Mouse (Mus musculus) stomach, postnatal 0 days (tissue): ENCODE results near the gene Gm39566. TPM values are rescaled to one million over a fixed set of nuclear protein-coding genes. Genes with fewer than 3 reads are reported as not detected.

Source experiments
- ATAC-seq: fragments of 200-750 bp; cut with Nextera tagmentation; 2 replicates; pipeline ENCODE4 v1.8.0; 2017; ENCODE audit not compliant: low FRiP score, low TSS enrichment
- DNase-seq: peaks from one replicate; pipeline ENCODE4 v3.0.0-alpha.2; 2016; ENCODE audit warnings: low spot score
- H3K27ac ChIP-seq: fragments of 300-500 bp; sonication (generic); replicated peaks from 2 replicates; pipeline ENCODE4 v1.5.1; 2014; ENCODE audit warnings: mild to moderate bottlenecking, control low read depth
- H3K27me3 ChIP-seq: fragments of 300-500 bp; sonication (generic); 2 replicates; pipeline ENCODE4 v1.6.1; 2014; ENCODE audit warnings: low read length; ENCODE audit not compliant: control insufficient read depth, insufficient read depth
- H3K36me3 ChIP-seq: fragments of 300-500 bp; sonication (generic); 2 replicates; pipeline ENCODE4 v1.6.1; 2014; ENCODE audit warnings: low read length, mixed read lengths; ENCODE audit not compliant: control insufficient read depth, insufficient read depth
- H3K4me1 ChIP-seq: fragments of 300-500 bp; sonication (generic); replicated peaks from 2 replicates; pipeline ENCODE4 v1.6.1; 2014; ENCODE audit warnings: antibody characterized with exemption; ENCODE audit not compliant: control insufficient read depth, insufficient read depth
- H3K4me2 ChIP-seq: fragments of 300-500 bp; sonication (generic); replicated peaks from 2 replicates; pipeline ENCODE4 v1.6.1; 2014; ENCODE audit warnings: low read depth, mild to moderate bottlenecking, control low read depth, moderate library complexity
- H3K4me3 ChIP-seq: fragments of 300-500 bp; sonication (generic); 2 replicates; pipeline ENCODE4 v1.5.1; 2014; ENCODE audit warnings: low read depth, low read length, control low read depth
- H3K9ac ChIP-seq: fragments of 300-500 bp; sonication (generic); 2 replicates; pipeline ENCODE4 v1.6.1; 2014; ENCODE audit warnings: mild to moderate bottlenecking, low read length, control low read depth, mixed read lengths
- H3K9me3 ChIP-seq: fragments of 300-500 bp; sonication (generic); 2 replicates; pipeline ENCODE4 v1.6.1; 2016; ENCODE audit warnings: low read length; ENCODE audit not compliant: control insufficient read depth
- CTCF ChIP-seq: IDR thresholded peaks from 2 replicates; pipeline ENCODE4 v1.5.1; 2016; ENCODE audit warnings: antibody characterized with exemption, low read depth, mild to moderate bottlenecking, moderate library complexity
- EP300 ChIP-seq: optimal IDR thresholded peaks from 2 replicates; pipeline ENCODE3; 2016; ENCODE audit warnings: antibody characterized with exemption
- WGBS: fragments of 180-500 bp; shearing (Covaris S2); extraction: QIAGEN DNeasy Blood & Tissue Kit; methylation state at CpG from one replicate; pipeline ENCODE4 v1.1.7; 2014; 5-methylcytosine and 5-hydroxymethylcytosine counted together
- polyA plus RNA-seq: library from polyadenylated mRNA; unstranded; fragments of >200 nt; fragmentation: Nextera tagmentation; extraction: Ambion mirVana; gene quantifications from 2 replicates; pipeline ENCODE4 v1.2.1, GENCODE M21; 2015

The Gm39566 gene
- polyA plus RNA-seq, 1 experiment from 2014 or later, result not detected

DNA sequence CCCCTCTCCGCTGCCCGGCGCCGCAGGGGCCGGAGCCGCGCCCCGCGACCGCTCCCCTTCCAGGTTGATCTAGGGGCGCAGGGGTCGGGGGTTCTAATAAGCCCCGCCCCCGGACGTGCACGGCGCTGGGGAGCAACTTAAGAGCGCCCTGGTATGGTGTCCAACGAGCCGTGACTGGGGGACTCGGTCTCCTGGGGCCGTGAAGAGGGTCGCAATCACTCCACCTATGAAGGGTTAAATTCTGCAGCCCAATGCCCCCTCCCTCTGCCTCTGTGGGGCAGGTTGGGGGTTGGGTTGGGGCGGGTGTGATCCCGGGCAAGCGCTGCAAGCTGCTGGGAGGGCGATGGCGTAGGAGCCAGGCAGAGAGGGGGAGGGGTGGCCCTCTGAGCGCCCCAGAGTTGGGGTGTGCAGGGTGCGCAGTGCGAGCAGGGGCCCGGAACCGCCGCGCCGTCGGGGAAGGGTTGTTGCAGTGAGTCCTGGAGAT, 48.9 kb downstream of the Gm39566 start:
- peak overlapping the region; percentile 78 for H3K4me2 ChIP-seq
- peak overlapping the region; percentile 93 for H3K4me3 ChIP-seq
- H3K4me1 ChIP-seq, result peaks cover 4% of the 10 kb centered on the region
- no peaks in the 10 kb centered on the region for H3K36me3 ChIP-seq
- peak overlapping the region; percentile 95 for H3K9ac ChIP-seq
- 0% methylated on average over 34 of the region's 37 CpGs for WGBS
- peak overlapping the region; percentile 95 for H3K27ac ChIP-seq
- no peaks in the 10 kb centered on the region for H3K9me3 ChIP-seq
- TF ChIP-seq CTCF, result no peak
- no peak for TF ChIP-seq EP300
- peak; percentile 77 for ATAC-seq
- peak; percentile 82 for DNase-seq
- H3K27me3 ChIP-seq, result no peaks in the 10 kb centered on the region

GRCm38 (mm10) chr11:69765221-69766125, 49.6 kb downstream of the Gm39566 start, which contains the start of gene Zbtb4:
Zbtb4 (plus strand) TSS chr11:69765912.
- Histone ChIP-seq H3K4me2 (peak within 1 kb of the TSS; percentile 78), H3K4me3 (peak within 1 kb of the TSS; percentile 93), H3K9me3 (no peaks in the 10 kb centered on the region), H3K9ac (peak within 1 kb of the TSS; percentile 95), H3K27me3 (no peaks in the 10 kb centered on the region), H3K27ac (peak within 1 kb of the TSS; percentile 95), H3K36me3 (no peaks in the 10 kb centered on the region), H3K4me1 (peaks cover 4% of the 10 kb centered on the region)
- ATAC-seq (peak; percentile 67), DNase-seq (peak; percentile 58)
- 16% methylated on average over 40 of the region's 55 CpGs for WGBS
- TF ChIP-seq CTCF (no peak), EP300 (no peak)

GRCm38 (mm10) chr11:69763551-69763950, 51.5 kb downstream of the Gm39566 start:
- H3K4me3 ChIP-seq, result no peak overlapping the region
- no peak overlapping the region for H3K27ac ChIP-seq
- H3K36me3 ChIP-seq, result no peaks in the 10 kb centered on the region
- no peak for ATAC-seq
- TF ChIP-seq EP300, result no peak
- peak; percentile 58 for TF ChIP-seq CTCF
- H3K4me1 ChIP-seq, result peaks cover 4% of the 10 kb centered on the region
- WGBS, result 77% methylated on average over 7 of the region's 7 CpGs
- peak; percentile 47 for DNase-seq
- H3K4me2 ChIP-seq, result no peak overlapping the region
- no peaks in the 10 kb centered on the region for H3K27me3 ChIP-seq
- no peak overlapping the region for H3K9ac ChIP-seq
- no peaks in the 10 kb centered on the region for H3K9me3 ChIP-seq

GRCm38 (mm10) chr11:69761868-69762267, 53.2 kb downstream of the Gm39566 start, which contains the start of gene Slc35g3:
Slc35g3 (minus strand) TSS chr11:69761968.
- H3K9ac ChIP-seq, result 0 out of 2 replicates have a peak within 1 kb of the TSS, but pooled peaks have one; percentile 4
- no peak within 1 kb of the TSS for H3K27ac ChIP-seq
- H3K4me3 ChIP-seq, result no peak within 1 kb of the TSS
- WGBS, result 65% methylated on average over 1 of the region's 1 CpGs
- ATAC-seq (no peak), DNase-seq (no peak)
- H3K27me3 ChIP-seq, result no peaks in the 10 kb centered on the region
- no peaks in the 10 kb centered on the region for H3K36me3 ChIP-seq
- TF ChIP-seq EP300, result no peak
- peaks cover 5% of the 10 kb centered on the region for H3K4me1 ChIP-seq
- no peaks in the 10 kb centered on the region for H3K9me3 ChIP-seq
- no peak within 1 kb of the TSS for H3K4me2 ChIP-seq

Other genes starting within 250 kb of the Gm39566 start
- 8.7 and 9.0 TPM in 2 replicates for gene Wrap53, start 235.0 kb downstream of the Gm39566 start, polyA plus RNA-seq
- 45.0 and 51.4 TPM in 2 replicates for gene Trp53, start 234.9 kb downstream of the Gm39566 start, polyA plus RNA-seq
- 5.3 and 7.2 TPM in 2 replicates for gene Atp1b2, start 209.4 kb downstream of the Gm39566 start, polyA plus RNA-seq
- not detected in 2 replicates for gene Shbg, start 197.4 kb downstream of the Gm39566 start, polyA plus RNA-seq
- 14.4 and 15.5 TPM in 2 replicates for gene Sat2, start 193.3 kb downstream of the Gm39566 start, polyA plus RNA-seq
- 10.8 and 11.6 TPM in 2 replicates for gene Fxr2, start 182.3 kb downstream of the Gm39566 start, polyA plus RNA-seq
- gene Sox15, start 160.0 kb downstream of the Gm39566 start, polyA plus RNA-seq, result 7.7 and 7.9 TPM in 2 replicates
- 69.1 and 72.6 TPM in 2 replicates for gene Mpdu1, start 152.7 kb downstream of the Gm39566 start, polyA plus RNA-seq
- 16.7 and 17.9 TPM in 2 replicates for gene Cd68, start 149.1 kb downstream of the Gm39566 start, polyA plus RNA-seq
- 339 and 351 TPM in 2 replicates for gene Eif4a1, start 142.9 kb downstream of the Gm39566 start, polyA plus RNA-seq
- 30.5 and 32.4 TPM in 2 replicates for gene Senp3, start 133.2 kb downstream of the Gm39566 start, polyA plus RNA-seq
- 0.50 and 0.75 TPM in 2 replicates for gene Tnfsf13, start 129.5 kb downstream of the Gm39566 start, polyA plus RNA-seq
- 6.9 and 9.7 TPM in 2 replicates for gene Tnfsf12, start 119.4 kb downstream of the Gm39566 start, polyA plus RNA-seq
- 4.1 and 4.2 TPM in 2 replicates for gene Tnfsfm13, start 119.2 kb downstream of the Gm39566 start, polyA plus RNA-seq
- 7.9 and 9.0 TPM in 2 replicates for gene Polr2a, start 56.7 kb downstream of the Gm39566 start, polyA plus RNA-seq
- 0.11 TPM in 1 of 2 replicates, not detected in the other for gene Slc35g3, start 53.3 kb downstream of the Gm39566 start, polyA plus RNA-seq
- gene Zbtb4, start 49.4 kb downstream of the Gm39566 start, polyA plus RNA-seq, result 2.6 and 2.7 TPM in 2 replicates
- gene Chrnb1, start 19.4 kb downstream of the Gm39566 start, polyA plus RNA-seq, result 4.3 and 5.0 TPM in 2 replicates
- 0.67 and 0.90 TPM in 2 replicates for gene Fgf11, start 13.4 kb downstream of the Gm39566 start, polyA plus RNA-seq
- gene Tmem102, start 9.7 kb downstream of the Gm39566 start, polyA plus RNA-seq, result 28.4 and 34.4 TPM in 2 replicates
- gene Spem2, start 3.2 kb upstream of the Gm39566 start, polyA plus RNA-seq, result not detected in 2 replicates
- not detected in 2 replicates for gene Spem1, start 6.9 kb upstream of the Gm39566 start, polyA plus RNA-seq
- 2.5 and 2.7 TPM in 2 replicates for gene Nlgn2, start 22.5 kb upstream of the Gm39566 start, polyA plus RNA-seq
- gene Tmem256, start 23.2 kb upstream of the Gm39566 start, polyA plus RNA-seq, result 329 and 366 TPM in 2 replicates
- gene Plscr3, start 31.1 kb upstream of the Gm39566 start, polyA plus RNA-seq, result 54.4 and 58.4 TPM in 2 replicates
- 12.3 TPM in 2 replicates for gene Tnk1, start 43.4 kb upstream of the Gm39566 start, polyA plus RNA-seq
- gene Tmem95, start 62.7 kb upstream of the Gm39566 start, polyA plus RNA-seq, result 0.25 and 0.54 TPM in 2 replicates
- gene Kctd11, start 66.1 kb upstream of the Gm39566 start, polyA plus RNA-seq, result 15.9 and 18.1 TPM in 2 replicates
- 0.70 and 0.71 TPM in 2 replicates for gene Acap1, start 80.2 kb upstream of the Gm39566 start, polyA plus RNA-seq
- gene 2810408A11Rik, start 85.7 kb upstream of the Gm39566 start, polyA plus RNA-seq, result 5.6 and 5.9 TPM in 2 replicates
- 2.3 and 3.9 TPM in 2 replicates for gene Neurl4, start 85.8 kb upstream of the Gm39566 start, polyA plus RNA-seq
- 40.6 and 43.3 TPM in 2 replicates for gene Gps2, start 98.6 kb upstream of the Gm39566 start, polyA plus RNA-seq
- gene Eif5a, start 106.7 kb upstream of the Gm39566 start, polyA plus RNA-seq, result 1,169 and 1,205 TPM in 2 replicates
- gene Ybx2, start 120.5 kb upstream of the Gm39566 start, polyA plus RNA-seq, result 1.4 and 1.7 TPM in 2 replicates
- 36.4 and 40.5 TPM in 2 replicates for gene Slc2a4, start 132.9 kb upstream of the Gm39566 start, polyA plus RNA-seq
- gene Cldn7, start 149.5 kb upstream of the Gm39566 start, polyA plus RNA-seq, result 119 and 125 TPM in 2 replicates
- gene Ctdnep1, start 165.9 kb upstream of the Gm39566 start, polyA plus RNA-seq, result 13.1 and 14.9 TPM in 2 replicates
- 73.1 and 73.4 TPM in 2 replicates for gene Elp5, start 167.2 kb upstream of the Gm39566 start, polyA plus RNA-seq
- 536 and 544 TPM in 2 replicates for gene Gabarap, start 175.8 kb upstream of the Gm39566 start, polyA plus RNA-seq
- gene Phf23, start 180.5 kb upstream of the Gm39566 start, polyA plus RNA-seq, result 34.4 and 38.5 TPM in 2 replicates
- gene Dvl2, start 185.3 kb upstream of the Gm39566 start, polyA plus RNA-seq, result 9.8 and 11.1 TPM in 2 replicates
- gene Acadvl, start 200.1 kb upstream of the Gm39566 start, polyA plus RNA-seq, result 136 and 143 TPM in 2 replicates
- 2.6 and 3.9 TPM in 2 replicates for gene Dlg4, start 201.6 kb upstream of the Gm39566 start, polyA plus RNA-seq
- 0.70 and 0.83 TPM in 2 replicates for gene Asgr1, start 238.8 kb upstream of the Gm39566 start, polyA plus RNA-seq